Comparison of ENCODE assay signal across 9 mouse cellular contexts in genomic region chrX:104670757-104671549, GRCm38 (mm10). TPM values are rescaled to one million over a fixed set of nuclear protein-coding genes. Genes with fewer than 3 reads are reported as not detected.
DNase-seq lines count a peak whose midpoint lies in the region; ATAC-seq lines count a peak whose summit lies in the region.
"Had no signal": no experiment of that assay in that cellular context is flagged by ENCODE, and none has a peak within 500 bp of the region (broad histone marks: within the 10 kb centered on the region; RNA-seq: fewer than 3 reads in every experiment).

Gene Zdhhc15 (minus strand): TSS chrX:104671064.

- no peaks in the 10 kb centered on the region for H3K36me3 ChIP-seq in forebrain, embryonic 12.5 days (replicated peaks)
- no peaks in the 10 kb centered on the region for H3K36me3 ChIP-seq in heart, embryonic 16.5 days (ENCODE audit: control insufficient read depth, insufficient read depth)
- no peaks in the 10 kb centered on the region for H3K36me3 ChIP-seq in liver, embryonic 12.5 days
- no peaks in the 10 kb centered on the region for H3K36me3 ChIP-seq in stomach, embryonic 14.5 days (ENCODE audit: control insufficient read depth, insufficient read depth, low read length)

- H3K9ac ChIP-seq in forebrain, embryonic 12.5 days = peak within 1 kb of the TSS; percentile 57
- peak within 1 kb of the TSS; percentile 68 for H3K9ac ChIP-seq in heart, embryonic 16.5 days (ENCODE audit: low read length)
- peak within 1 kb of the TSS; percentile 69 for H3K9ac ChIP-seq in liver, embryonic 12.5 days
- peak within 1 kb of the TSS; percentile 40 for H3K9ac ChIP-seq in stomach, embryonic 14.5 days (replicated peaks; ENCODE audit: low read depth, low read length)

- peak; percentile 95 for ATAC-seq in forebrain, embryonic 12.5 days (ENCODE audit: low FRiP score)
- ATAC-seq in heart, embryonic 16.5 days (replicated peaks; ENCODE audit: extremely low read depth, insufficient read depth, low FRiP score) = peak; percentile 78
- ATAC-seq in liver, embryonic 12.5 days = peak; percentile 94
- ATAC-seq in stomach, embryonic 14.5 days (ENCODE audit: insufficient number of reproducible peaks, insufficient read depth, low FRiP score, low read depth) = peak; percentile 96

- peak within 1 kb of the TSS; percentile 47 for H3K4me3 ChIP-seq in forebrain, embryonic 12.5 days (replicated peaks)
- H3K4me3 ChIP-seq in heart, embryonic 16.5 days (ENCODE audit: low read length) = peak within 1 kb of the TSS; percentile 63
- peak within 1 kb of the TSS; percentile 60 for H3K4me3 ChIP-seq in liver, embryonic 12.5 days
- H3K4me3 ChIP-seq in stomach, embryonic 14.5 days (ENCODE audit: low read depth, low read length) = peak within 1 kb of the TSS; percentile 44

- H3K4me1 ChIP-seq in forebrain, embryonic 12.5 days = no peaks in the 10 kb centered on the region
- no peaks in the 10 kb centered on the region for H3K4me1 ChIP-seq in heart, embryonic 16.5 days (ENCODE audit: control insufficient read depth, insufficient read depth, low read length)
- H3K4me1 ChIP-seq in liver, embryonic 12.5 days = peaks cover 19% of the 10 kb centered on the region
- H3K4me1 ChIP-seq in stomach, embryonic 14.5 days (ENCODE audit: control insufficient read depth, insufficient read depth, low read length) = no peaks in the 10 kb centered on the region

- peak; percentile 78 for DNase-seq in 416B (ENCODE audit: low read depth)
- peak; percentile 56 for DNase-seq in brain, adult 2 months (ENCODE audit: low read depth, low spot score)
- peak; percentile 72 for DNase-seq in kidney, postnatal 14 days
- DNase-seq in natural killer cell, adult 2 months (ENCODE audit: low spot score in 2 of 2) = peak; percentile 39 to 59

- WGBS in forebrain, embryonic 12.5 days = 23% methylated on average over 29 of the region's 31 CpGs
- WGBS in heart, embryonic 16.5 days = 15% methylated on average over 27 of the region's 31 CpGs
- WGBS in liver, embryonic 12.5 days (ENCODE audit: insufficient replicate concordance) = 11% methylated on average over 19 of the region's 31 CpGs
- 23% methylated on average over 29 of the region's 31 CpGs for whole genome bisulfite sequencing in stomach, embryonic 14.5 days

- H3K27me3 ChIP-seq in forebrain, embryonic 12.5 days = peaks cover 20% of the 10 kb centered on the region; the same call in 1 of the 2 replicates
- no peaks in the 10 kb centered on the region; the same call in 1 of the 2 replicates for H3K27me3 ChIP-seq in heart, embryonic 16.5 days (ENCODE audit: control insufficient read depth, insufficient read depth, low read length)
- peaks cover 8% of the 10 kb centered on the region for H3K27me3 ChIP-seq in liver, embryonic 12.5 days (replicated peaks)
- H3K27me3 ChIP-seq in stomach, embryonic 14.5 days (ENCODE audit: control insufficient read depth, insufficient read depth, low read length) = no peaks in the 10 kb centered on the region
- H3K27me3 ChIP-seq: CH12.LX had no signal

- no peaks in the 10 kb centered on the region for H3K9me3 ChIP-seq in forebrain, embryonic 12.5 days
- H3K9me3 ChIP-seq in heart, embryonic 16.5 days (replicated peaks; ENCODE audit: control insufficient read depth, low read length) = no peaks in the 10 kb centered on the region
- no peaks in the 10 kb centered on the region for H3K9me3 ChIP-seq in liver, embryonic 12.5 days (replicated peaks)
- H3K9me3 ChIP-seq in stomach, embryonic 14.5 days (ENCODE audit: control insufficient read depth, low read depth, low read length) = no peaks in the 10 kb centered on the region

- peak within 1 kb of the TSS; percentile 53; the same call in 1 of the 2 replicates for H3K27ac ChIP-seq in forebrain, embryonic 12.5 days
- H3K27ac ChIP-seq in heart, embryonic 16.5 days (ENCODE audit: low read length) = peak within 1 kb of the TSS; percentile 42
- peak within 1 kb of the TSS; percentile 64 for H3K27ac ChIP-seq in liver, embryonic 12.5 days
- peak within 1 kb of the TSS; percentile 66 for H3K27ac ChIP-seq in stomach, embryonic 14.5 days (ENCODE audit: low read length)

- H3K4me2 ChIP-seq in forebrain, embryonic 12.5 days = peak within 1 kb of the TSS; percentile 54
- H3K4me2 ChIP-seq in heart, embryonic 16.5 days (ENCODE audit: low read depth, low read length) = peak within 1 kb of the TSS; percentile 63
- peak within 1 kb of the TSS; percentile 75 for H3K4me2 ChIP-seq in liver, embryonic 12.5 days
- H3K4me2 ChIP-seq in stomach, embryonic 14.5 days (replicated peaks; ENCODE audit: low read depth, low read length) = peak within 1 kb of the TSS; percentile 53

RNA-seq across cellular contexts. Expression of gene Zdhhc15, which starts in this region (rescaled TPM):
- 9.7 and 10.5 TPM in 2 replicates for polyA plus RNA-seq in forebrain, embryonic 12.5 days (2016; fragmentation: Nextera tagmentation; extraction: Ambion mirVana)
- 4.0 and 4.1 TPM in 2 replicates for polyA plus RNA-seq in heart, embryonic 16.5 days (2015; fragmentation: Nextera tagmentation; extraction: Ambion mirVana)
- polyA plus RNA-seq in liver, embryonic 12.5 days (2016; fragmentation: Nextera tagmentation; extraction: Ambion mirVana) = 3.3 and 3.8 TPM in 2 replicates
- polyA plus RNA-seq in stomach, embryonic 14.5 days (2014; fragmentation: Nextera tagmentation; extraction: Ambion mirVana) = 12.2 and 13.4 TPM in 2 replicates

Comparison
In these comparisons a context has a peak if more than half of its experiments do, and no peak if none do; other contexts are left out.
1. Peak in every context shown above with its lines: DNase-seq, ATAC-seq, H3K4me3 ChIP-seq and H3K27ac ChIP-seq.